Mouse (Mus musculus) ES-Bruce4 (cell line): ENCODE measurements at regions not wholly inside any gene's neighbourhood (a gene's known extent, or its start where the extent isn't known, plus 50 kb on each side); places are given as distances from the start of the nearest gene placed in this dataset.

Experiments
- H3K27ac ChIP-seq: 2 replicates; pipeline ENCODE4 v1.5.1; 2012; ENCODE audit warnings: low read length, inconsistent platforms; ENCODE audit not compliant: insufficient read depth
- H3K27me3 ChIP-seq: 2 replicates; pipeline ENCODE4 v1.6.1; 2012; ENCODE audit warnings: mild to moderate bottlenecking, low read length, inconsistent platforms; ENCODE audit not compliant: control insufficient read depth, poor library complexity, insufficient read depth, severe bottlenecking
- H3K36me3 ChIP-seq: 2 replicates; pipeline ENCODE4 v1.6.1; 2012; ENCODE audit warnings: inconsistent platforms, mild to moderate bottlenecking, low read length, moderate library complexity; ENCODE audit not compliant: control insufficient read depth, poor library complexity, insufficient read depth, severe bottlenecking
- H3K4me1 ChIP-seq: one replicate; pipeline ENCODE4 v1.8.1; 2011; ENCODE audit warnings: low read length; ENCODE audit not compliant: control insufficient read depth, insufficient read depth
- H3K4me3 ChIP-seq: 2 replicates; pipeline ENCODE4 v1.5.1; 2011; ENCODE audit warnings: low read depth, mild to moderate bottlenecking, low read length
- H3K9ac ChIP-seq: 2 replicates; pipeline ENCODE4 v1.6.1; 2012; ENCODE audit warnings: low read depth, mild to moderate bottlenecking, inconsistent platforms; ENCODE audit not compliant: poor library complexity, severe bottlenecking
- H3K9me3 ChIP-seq: replicated peaks from 2 replicates; pipeline ENCODE4 v1.6.1; 2012; ENCODE audit warnings: mild to moderate bottlenecking, low read length, inconsistent platforms; ENCODE audit not compliant: control insufficient read depth, poor library complexity, insufficient read depth, severe bottlenecking
- CTCF ChIP-seq: IDR thresholded peaks from one replicate; pipeline ENCODE4 v1.8.1; 2011; ENCODE audit warnings: low read depth, low read length
- EP300 ChIP-seq: IDR thresholded peaks from 2 replicates; pipeline ENCODE4 v1.6.1; 2011; ENCODE audit warnings: low read depth, low read length; ENCODE audit not compliant: insufficient read depth
- POLR2A ChIP-seq: IDR thresholded peaks from one replicate; pipeline ENCODE4 v1.8.1; 2011; ENCODE audit warnings: low read length; ENCODE audit not compliant: insufficient read depth

DNA sequence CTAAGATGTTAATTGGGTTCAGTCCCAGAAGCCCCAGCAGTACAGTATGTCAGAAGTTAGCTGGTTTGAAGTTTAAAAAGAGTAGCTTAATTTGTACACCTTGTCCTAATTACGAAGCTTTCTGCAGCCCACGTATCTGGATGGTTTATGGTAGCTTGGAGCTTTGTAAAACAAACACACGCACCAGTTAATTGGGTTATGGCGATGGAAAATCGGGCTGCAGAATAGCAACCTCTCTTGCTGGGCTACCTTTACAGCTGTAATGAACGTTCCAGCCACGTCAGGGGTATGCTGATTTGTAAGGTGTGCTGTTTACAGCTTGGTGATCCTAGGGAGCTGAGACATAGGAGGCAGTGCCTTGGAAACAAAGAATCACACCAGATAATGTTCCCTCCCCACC is 301.5 kb upstream of the Clint1 start:
- H3K4me3 ChIP-seq: no peak overlapping the region
- H3K36me3 ChIP-seq: no peaks in the 10 kb centered on the region
- no peak overlapping the region for H3K27ac ChIP-seq
- TF ChIP-seq POLR2A (no peak), EP300 (no peak), CTCF (no peak)
- H3K27me3 ChIP-seq: no peaks in the 10 kb centered on the region
- no peaks in the 10 kb centered on the region for H3K9me3 ChIP-seq
- H3K4me1 ChIP-seq: no peaks in the 10 kb centered on the region
- no peak overlapping the region for H3K9ac ChIP-seq

DNA sequence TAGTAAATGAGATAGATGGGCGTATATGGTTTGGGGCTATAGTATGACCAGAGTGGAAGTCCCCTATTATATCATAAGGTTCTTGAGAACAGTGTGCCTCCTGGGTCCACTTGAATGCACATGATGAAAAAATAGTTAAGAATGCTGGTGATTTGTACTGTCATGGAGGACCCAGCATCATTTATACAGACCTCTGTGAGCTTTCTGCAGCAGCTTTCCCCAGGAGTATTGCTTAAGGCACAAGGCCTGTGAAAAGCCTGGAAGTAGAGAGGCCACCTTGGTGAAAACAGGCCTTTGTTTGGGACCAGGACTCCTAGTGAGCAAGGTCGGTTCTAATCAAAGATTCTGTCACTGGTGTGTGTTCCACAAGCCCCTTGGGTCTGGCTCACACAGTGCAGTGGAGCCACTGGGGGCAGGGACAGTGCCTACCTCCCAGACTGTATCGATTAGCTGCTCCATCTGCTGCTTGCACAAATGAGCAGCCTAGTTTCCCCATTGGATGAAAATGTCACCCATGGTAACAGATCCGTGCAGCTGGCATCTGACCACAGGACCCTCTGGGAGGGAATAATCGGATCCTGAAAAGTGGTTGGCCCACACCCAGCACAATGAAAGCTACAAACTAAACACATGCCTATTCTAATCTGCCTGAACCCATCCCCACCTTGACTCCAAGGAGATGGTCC is 274.2 kb upstream of the Clint1 start:
- Histone ChIP-seq H3K4me3 (no peak overlapping the region), H3K36me3 (no peaks in the 10 kb centered on the region), H3K9me3 (no peaks in the 10 kb centered on the region), H3K4me1 (no peaks in the 10 kb centered on the region), H3K27me3 (no peaks in the 10 kb centered on the region), H3K9ac (no peak overlapping the region), H3K27ac (no peak overlapping the region)
- TF ChIP-seq POLR2A: no peak

DNA sequence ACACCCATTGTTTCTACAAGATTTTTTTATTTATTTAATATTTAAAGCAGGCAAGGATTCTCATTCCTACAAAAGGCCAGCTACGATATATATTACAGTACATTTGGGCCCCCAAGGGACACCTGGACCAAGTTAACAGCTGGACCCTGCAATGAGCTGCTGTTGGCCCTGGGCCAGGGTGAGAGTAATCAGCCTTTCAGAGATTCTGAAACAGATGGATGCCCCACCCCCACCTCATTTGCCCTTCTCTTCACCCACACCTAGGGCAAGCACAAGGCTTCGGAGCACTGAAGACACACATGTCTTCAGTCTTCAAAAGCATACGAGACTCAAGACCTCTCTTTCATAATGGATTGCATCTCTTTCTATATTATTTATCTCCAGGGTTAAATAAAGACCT is 259.5 kb upstream of the Clint1 start:
- no peak overlapping the region for H3K9ac ChIP-seq
- no peaks in the 10 kb centered on the region for H3K36me3 ChIP-seq
- H3K4me3 ChIP-seq: no peak overlapping the region
- H3K27ac ChIP-seq: no peak overlapping the region
- no peaks in the 10 kb centered on the region for H3K4me1 ChIP-seq
- no peaks in the 10 kb centered on the region for H3K9me3 ChIP-seq
- H3K27me3 ChIP-seq: no peaks in the 10 kb centered on the region
- TF ChIP-seq CTCF (no peak), POLR2A (no peak)

DNA sequence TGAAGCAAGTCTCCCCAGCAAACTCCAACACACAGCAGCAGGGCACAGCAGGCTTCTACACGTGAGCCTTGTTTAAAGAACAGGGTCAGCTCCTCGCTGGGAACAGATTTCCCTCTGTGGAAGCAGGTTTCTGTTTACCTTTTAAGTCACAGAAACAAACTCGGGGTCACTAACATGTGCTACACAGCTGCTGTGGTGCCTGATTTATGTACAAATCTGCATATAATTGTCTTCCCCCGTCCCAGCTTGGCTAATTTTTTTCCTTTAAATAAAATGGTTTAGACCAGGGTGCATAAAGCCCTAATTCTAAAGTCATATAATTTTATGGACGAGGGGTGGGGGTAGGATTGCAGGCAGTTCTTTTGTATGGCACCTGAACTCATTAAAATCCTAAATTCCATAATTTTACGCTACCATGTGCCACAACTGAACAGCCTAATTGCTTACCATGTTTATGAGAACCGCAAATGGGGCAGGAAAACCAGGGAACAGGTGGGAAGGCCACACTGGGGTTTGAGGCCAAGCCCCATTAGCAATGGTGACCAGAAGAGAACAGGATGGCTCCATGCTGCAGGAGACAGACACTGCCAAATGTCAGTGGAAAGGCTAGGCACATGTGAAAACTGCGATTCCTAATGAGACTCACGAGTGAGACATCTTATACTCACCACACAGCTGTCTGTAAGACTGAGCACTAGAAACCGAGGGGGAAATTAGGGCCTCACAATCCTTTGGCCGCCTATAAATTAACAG is 258.8 kb upstream of the Clint1 start:
- Histone ChIP-seq H3K4me1 (no peaks in the 10 kb centered on the region), H3K36me3 (no peaks in the 10 kb centered on the region), H3K27ac (no peak overlapping the region), H3K4me3 (no peak overlapping the region), H3K9ac (no peak overlapping the region), H3K27me3 (no peaks in the 10 kb centered on the region), H3K9me3 (no peaks in the 10 kb centered on the region)
- TF ChIP-seq EP300 (no peak), CTCF (no peak), POLR2A (no peak)

DNA sequence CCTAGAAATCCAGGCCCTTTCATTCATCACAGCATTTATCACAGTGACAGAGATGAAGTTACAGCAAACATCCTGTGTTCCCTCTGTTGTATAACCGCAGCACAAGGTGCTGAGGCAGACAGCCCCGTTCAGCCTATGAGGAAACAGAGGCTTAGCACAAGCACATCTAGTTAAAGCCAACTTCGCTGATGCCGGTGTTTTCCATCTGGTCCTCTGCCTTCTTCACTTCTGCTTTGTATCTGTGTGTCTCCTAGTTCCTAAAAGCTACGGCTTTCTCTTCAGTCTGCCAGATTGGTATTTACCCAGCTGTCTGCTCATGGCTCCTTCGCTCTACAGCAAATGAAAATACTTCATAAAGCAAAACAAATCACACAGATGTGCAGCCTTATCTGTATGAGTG is 256.5 kb upstream of the Clint1 start:
- no peaks in the 10 kb centered on the region for H3K27me3 ChIP-seq
- H3K27ac ChIP-seq: no peak overlapping the region
- no peaks in the 10 kb centered on the region for H3K36me3 ChIP-seq
- H3K4me1 ChIP-seq: no peaks in the 10 kb centered on the region
- no peak overlapping the region for H3K4me3 ChIP-seq
- no peak for TF ChIP-seq EP300
- H3K9ac ChIP-seq: no peak overlapping the region
- H3K9me3 ChIP-seq: no peaks in the 10 kb centered on the region

DNA sequence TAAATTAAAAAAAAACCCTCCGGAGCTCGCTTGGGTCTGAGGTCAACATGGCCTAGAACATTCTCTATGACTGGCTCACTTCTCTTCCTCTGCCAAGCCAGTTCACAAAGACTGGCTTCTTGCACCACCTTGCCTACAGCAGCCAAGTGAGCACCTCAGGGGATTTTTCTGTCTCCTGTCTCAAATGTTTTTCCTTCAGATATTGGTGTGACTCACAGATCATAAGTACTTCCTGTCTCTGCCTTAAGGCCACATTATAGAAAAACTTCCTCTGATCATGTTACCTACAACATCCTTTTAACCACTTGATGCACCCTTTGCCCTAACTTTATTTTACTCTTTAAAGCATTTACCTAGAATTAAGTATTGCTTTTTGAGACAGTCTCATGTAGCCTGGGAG is 230.0 kb upstream of the Clint1 start:
- Histone ChIP-seq H3K9ac (no peak overlapping the region), H3K4me1 (no peaks in the 10 kb centered on the region), H3K36me3 (no peaks in the 10 kb centered on the region), H3K9me3 (peaks cover 4% of the 10 kb centered on the region; the same call in 1 of the 2 replicates), H3K27ac (no peak overlapping the region), H3K4me3 (no peak overlapping the region), H3K27me3 (no peaks in the 10 kb centered on the region)
- TF ChIP-seq EP300: no peak
- TF ChIP-seq POLR2A: no peak
- no peak for TF ChIP-seq CTCF
